In genomic region chr12:104924546-104924945, GRCm38 (mm10) we compare ENCODE assay signal across 15 mouse cellular contexts. TPM values are rescaled to one million over a fixed set of nuclear protein-coding genes. Genes with fewer than 3 reads are reported as not detected.
DNase-seq lines count a peak whose midpoint lies in the region; ATAC-seq and TF ChIP-seq lines count a peak whose summit lies in the region.
"Had no signal": no experiment of that assay in that cellular context is flagged by ENCODE, and none has a peak within 500 bp of the region (broad histone marks: within the 10 kb centered on the region; RNA-seq: fewer than 3 reads in every experiment).

No protein-coding gene starts in this region.

- H3K27ac ChIP-seq in layer of hippocampus, adult 2 months = peak overlapping the region; percentile 83
- H3K27ac ChIP-seq in embryonic facial prominence, embryonic 10.5 days (replicated peaks) = peak overlapping the region; percentile 77
- peak overlapping the region; percentile 79 for H3K27ac ChIP-seq in limb, embryonic 14.5 days (replicated peaks; ENCODE audit: low read depth, low read length)
- H3K27ac ChIP-seq: liver, embryonic 15.5 days; macrophage had no signal

- no peaks in the 10 kb centered on the region for H3K9me3 ChIP-seq in embryonic facial prominence, embryonic 10.5 days
- H3K9me3 ChIP-seq in limb, embryonic 14.5 days (ENCODE audit: control insufficient read depth, low read length) = no peaks in the 10 kb centered on the region
- H3K9me3 ChIP-seq: liver, embryonic 15.5 days had no signal

- H3K27me3 ChIP-seq in embryonic facial prominence, embryonic 10.5 days (replicated peaks; ENCODE audit: low read depth, poor library complexity, severe bottlenecking) = no peaks in the 10 kb centered on the region; the same call in 1 of the 2 replicates
- no peaks in the 10 kb centered on the region for H3K27me3 ChIP-seq in limb, embryonic 14.5 days (ENCODE audit: control insufficient read depth, insufficient read depth, low read length)
- H3K27me3 ChIP-seq: liver, embryonic 15.5 days had no signal

- no peak overlapping the region for H3K4me3 ChIP-seq in layer of hippocampus, adult 2 months
- no peak overlapping the region for H3K4me3 ChIP-seq in embryonic facial prominence, embryonic 10.5 days
- H3K4me3 ChIP-seq in limb, embryonic 14.5 days (replicated peaks; ENCODE audit: low read length) = no peak overlapping the region
- H3K4me3 ChIP-seq: erythroblast, embryonic 14.5 days; liver, embryonic 15.5 days had no signal

- TF ChIP-seq CTCF in layer of hippocampus, adult 2 months (conservative IDR thresholded peaks at IDR 0.05) = no peak

- no peak for ATAC-seq in limb, embryonic 14.5 days (ENCODE audit: low FRiP score, low read depth)

- H3K4me2 ChIP-seq in limb, embryonic 14.5 days (replicated peaks; ENCODE audit: low read depth, low read length, severe bottlenecking) = no peak overlapping the region
- H3K4me2 ChIP-seq: liver, embryonic 15.5 days had no signal

- no peak for DNase-seq in layer of hippocampus, adult 2 months (ENCODE audit: low spot score in 2 of 2)
- no peak for DNase-seq in layer of hippocampus, adult 11-12 months (ENCODE audit: low spot score)
- peak; percentile 50 for DNase-seq in ES-CJ7 (ENCODE audit: low read depth, low spot score)
- DNase-seq in embryonic facial prominence, embryonic 10.5 days (ENCODE audit: low spot score) = no peak
- DNase-seq in limb, embryonic 14.5 days (ENCODE audit: low spot score) = no peak
- DNase-seq in spleen, adult 12 weeks (ENCODE audit: low spot score) = no peak
- DNase-seq in testis, postnatal 14 days (ENCODE audit: low spot score) = no peak
- DNase-seq: adrenal gland, postnatal 14 days; heart, adult 18-20 months; heart, postnatal 10 days; spleen, adult 18-20 months; thymus, adult 2 months had no signal

- H3K36me3 ChIP-seq in embryonic facial prominence, embryonic 10.5 days (replicated peaks) = no peaks in the 10 kb centered on the region
- H3K36me3 ChIP-seq in limb, embryonic 14.5 days (ENCODE audit: control insufficient read depth, insufficient read depth, low read length) = no peaks in the 10 kb centered on the region
- H3K36me3 ChIP-seq: liver, embryonic 15.5 days had no signal

- H3K4me1 ChIP-seq in embryonic facial prominence, embryonic 10.5 days = peaks cover 39% of the 10 kb centered on the region
- H3K4me1 ChIP-seq in limb, embryonic 14.5 days (ENCODE audit: control insufficient read depth, insufficient read depth, low read length) = peaks cover 16% of the 10 kb centered on the region
- H3K4me1 ChIP-seq: liver, embryonic 15.5 days had no signal

- H3K9ac ChIP-seq in limb, embryonic 14.5 days (ENCODE audit: low read depth, low read length, severe bottlenecking) = no peak overlapping the region
- H3K9ac ChIP-seq: liver, embryonic 15.5 days had no signal

- TF ChIP-seq POLR2A in limb, embryonic 14.5 days (IDR thresholded peaks at IDR 0.05; ENCODE audit: borderline replicate concordance, extremely low read depth, insufficient read depth, insufficient read length) = no peak

- WGBS in embryonic facial prominence, embryonic 10.5 days = 85% methylated on average over 3 of the region's 3 CpGs
- WGBS in limb, embryonic 14.5 days = 82% methylated on average over 3 of the region's 3 CpGs

RNA-seq across cellular contexts. Expression of gene Clmn, which starts 59.7 kb away (rescaled TPM):
- 100 to 1,000 TPM; 103 to 108 TPM for total RNA-seq in layer of hippocampus, adult 2 months (2021)
- polyA plus RNA-seq in embryonic facial prominence, embryonic 10.5 days (2016; fragmentation: Nextera tagmentation; extraction: Ambion mirVana) = 2.6 and 3.2 TPM in 2 replicates
- polyA plus RNA-seq in limb, embryonic 14.5 days (2012; rRNA removed) = 8.1 and 9.0 TPM in 2 replicates
- 2.9 and 3.9 TPM in 2 replicates for polyA plus RNA-seq in limb, embryonic 14.5 days (2014; fragmentation: Nextera tagmentation; extraction: Ambion mirVana)
- polyA plus RNA-seq: macrophage had no signal
